Mouse (Mus musculus): Measurements from ENCODE around the gene Gfod1. TPM values are rescaled to one million over a fixed set of nuclear protein-coding genes. Genes with fewer than 3 reads are reported as not detected.

Gene Gfod1
- total RNA-seq, 2 experiments from 2014 or later: 108 to 112 TPM

DNA sequence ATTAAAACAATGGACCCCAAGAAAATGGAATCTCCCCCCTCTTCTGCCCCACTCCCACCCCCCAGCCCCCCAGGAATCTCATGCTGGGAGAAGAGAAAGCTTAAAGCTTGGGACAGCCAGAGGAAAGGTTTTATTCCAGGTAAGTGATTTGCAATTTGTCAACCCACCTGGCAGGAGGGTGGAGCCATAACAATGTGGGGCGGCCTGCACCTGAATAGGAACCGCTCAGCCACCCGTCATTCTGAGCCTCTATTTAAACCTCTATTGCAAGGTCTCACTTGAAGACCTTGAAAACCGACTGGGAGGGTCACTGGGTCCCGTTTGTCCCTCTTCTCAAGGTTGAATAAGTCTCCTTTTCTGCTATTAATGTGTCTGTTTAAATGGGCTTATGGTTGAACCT is 3.6 kb downstream of the Gfod1 start:
- DNase-seq (ENCODE audit: low spot score in 2 of 2): no peak

GRCm38 (mm10) chr13:43299171-43299570 is 4.8 kb downstream of the Gfod1 start:
- no peak for DNase-seq (ENCODE audit: low spot score in 2 of 2)

- DNase-seq (ENCODE audit: low spot score in 2 of 2): no peak
These were observed 6.4 kb downstream of the Gfod1 start for GRCm38 (mm10) chr13:43297526-43297925.

- DNase-seq (ENCODE audit: low spot score in 2 of 2): no peak
These were observed 7.7 kb downstream of the Gfod1 start for GRCm38 (mm10) chr13:43296140-43296805.

DNA sequence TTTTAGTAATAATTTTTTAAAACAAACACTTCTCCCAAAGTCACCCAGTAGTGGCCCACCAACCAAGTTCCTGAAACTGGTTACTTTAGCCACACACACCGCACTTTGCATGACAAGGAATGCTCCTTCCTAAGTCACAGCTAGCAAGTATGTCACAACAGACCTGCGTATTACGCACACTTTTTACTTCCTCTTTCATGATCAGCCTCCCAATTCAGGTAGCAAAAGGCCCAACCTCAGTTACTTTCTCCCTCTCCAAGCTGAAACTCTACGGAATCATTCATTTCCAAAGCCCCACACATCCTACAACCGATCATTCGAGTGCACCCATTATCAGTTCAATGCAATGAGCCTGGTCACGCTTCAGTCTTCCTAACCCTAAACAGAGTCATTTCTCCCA is 8.3 kb downstream of the Gfod1 start:
- DNase-seq (ENCODE audit: low spot score in 2 of 2): no peak

DNA sequence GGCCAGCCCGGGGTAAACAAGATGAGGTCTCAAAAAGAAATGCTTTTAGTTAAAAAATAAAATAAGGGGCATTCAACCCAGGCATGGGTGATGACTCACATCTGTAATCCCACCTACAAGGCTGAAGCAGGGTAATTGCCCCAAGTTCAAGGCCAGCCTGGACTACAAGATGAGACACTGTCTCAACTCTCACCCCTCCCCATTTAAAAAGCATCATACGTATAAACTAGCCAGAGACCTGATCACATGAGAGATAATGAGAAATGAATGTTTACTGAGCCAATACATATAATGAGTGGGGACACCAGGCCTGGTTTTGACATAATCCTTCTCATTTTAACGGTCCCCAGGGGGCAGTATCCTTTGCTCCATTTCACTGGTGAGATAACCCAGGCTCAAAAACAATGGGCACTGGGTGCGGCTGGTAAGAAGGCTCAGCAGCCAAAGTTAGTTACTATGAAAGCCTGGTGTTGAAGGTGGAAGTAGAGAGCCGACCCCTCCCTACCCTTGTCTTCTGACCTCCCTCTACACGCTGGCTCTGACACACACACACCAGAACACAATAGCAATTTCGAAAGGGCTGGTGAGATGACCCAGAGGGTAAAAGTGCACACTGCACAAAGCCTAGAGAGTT is 8.9 kb downstream of the Gfod1 start:
- DNase-seq (ENCODE audit: low spot score in 2 of 2): no peak

GRCm38 (mm10) chr13:43292892-43293291 is 11.1 kb downstream of the Gfod1 start:
- no peak for DNase-seq (ENCODE audit: low spot score in 2 of 2)

GRCm38 (mm10) chr13:43289076-43289475 is 14.9 kb downstream of the Gfod1 start:
- no peak for DNase-seq (ENCODE audit: low spot score in 2 of 2)

- DNase-seq (ENCODE audit: low spot score in 2 of 2): no peak
These were observed 15.5 kb downstream of the Gfod1 start for GRCm38 (mm10) chr13:43288444-43288843.

- DNase-seq (ENCODE audit: low spot score in 2 of 2): no peak
These were observed 15.9 kb downstream of the Gfod1 start for GRCm38 (mm10) chr13:43288026-43288425.

DNA sequence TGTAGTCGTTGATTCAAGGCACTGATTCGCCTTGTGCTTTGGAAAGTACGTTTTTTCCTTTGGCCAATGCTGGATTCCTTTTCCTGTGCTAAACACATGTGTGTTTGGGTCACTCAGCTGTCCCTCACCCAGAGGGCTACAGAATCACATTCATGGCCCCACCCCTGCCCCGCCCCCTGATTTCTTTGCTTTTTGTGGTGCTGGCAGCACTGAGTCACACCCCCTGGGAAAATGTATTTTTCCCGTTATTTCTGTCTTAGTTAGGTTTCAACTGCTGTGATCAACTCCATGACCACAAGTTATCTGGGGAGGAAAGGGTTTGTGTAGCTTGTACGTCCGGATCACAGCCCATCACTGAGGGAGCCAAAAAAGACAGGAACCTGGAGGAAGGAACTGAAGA is 17.1 kb downstream of the Gfod1 start:
- DNase-seq (ENCODE audit: low spot score in 2 of 2): no peak

GRCm38 (mm10) chr13:43284711-43285151 is 19.2 kb downstream of the Gfod1 start:
- DNase-seq (ENCODE audit: low spot score in 2 of 2): peak in 1 of 2 experiments; percentile 88

DNA sequence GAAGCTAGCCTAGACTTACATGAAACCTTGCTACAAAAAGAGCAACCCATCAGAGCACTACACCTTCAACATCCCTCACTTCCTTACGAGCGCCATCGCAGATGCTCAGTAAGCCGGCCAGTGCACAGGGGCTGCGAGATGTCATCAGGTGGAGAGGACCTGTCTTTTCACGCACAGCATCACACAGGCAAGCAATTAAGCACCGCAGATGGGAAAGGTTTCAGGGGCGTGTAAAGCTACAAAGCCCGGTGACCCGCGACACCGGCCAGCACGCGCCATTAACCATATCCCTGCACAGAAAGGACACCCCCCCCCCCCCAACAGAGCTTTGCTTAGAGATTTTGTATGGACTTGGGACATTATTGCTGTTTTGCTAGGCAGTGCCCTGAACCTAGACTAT is 30.1 kb downstream of the Gfod1 start:
- DNase-seq (ENCODE audit: low spot score in 2 of 2): no peak

GRCm38 (mm10) chr13:43272303-43273135 is 31.5 kb downstream of the Gfod1 start:
- DNase-seq (ENCODE audit: low spot score in 2 of 2): no peak

DNA sequence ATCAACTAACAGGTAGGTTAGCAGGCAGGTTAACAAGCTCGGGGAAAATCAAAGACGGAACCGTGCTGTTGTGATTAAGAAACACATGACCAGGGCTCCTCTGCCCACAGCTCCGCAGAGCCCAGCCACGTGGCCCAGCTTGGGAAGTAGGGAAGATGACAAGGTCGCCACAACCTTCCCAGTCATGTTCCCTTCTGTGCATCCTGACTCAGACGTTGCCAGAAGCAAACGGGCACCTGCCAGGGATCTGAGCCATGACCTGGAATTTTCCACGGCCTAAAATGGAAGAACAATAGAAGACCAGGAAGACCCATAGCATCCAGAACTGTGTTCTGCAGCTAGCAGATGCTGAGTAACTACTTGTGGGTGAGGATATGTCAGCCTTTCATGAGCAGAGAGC is 32.5 kb downstream of the Gfod1 start:
- DNase-seq (ENCODE audit: low spot score in 2 of 2): no peak

- no peak for DNase-seq (ENCODE audit: low spot score in 2 of 2)
These were observed 33.8 kb downstream of the Gfod1 start for GRCm38 (mm10) chr13:43270220-43270597.

DNA sequence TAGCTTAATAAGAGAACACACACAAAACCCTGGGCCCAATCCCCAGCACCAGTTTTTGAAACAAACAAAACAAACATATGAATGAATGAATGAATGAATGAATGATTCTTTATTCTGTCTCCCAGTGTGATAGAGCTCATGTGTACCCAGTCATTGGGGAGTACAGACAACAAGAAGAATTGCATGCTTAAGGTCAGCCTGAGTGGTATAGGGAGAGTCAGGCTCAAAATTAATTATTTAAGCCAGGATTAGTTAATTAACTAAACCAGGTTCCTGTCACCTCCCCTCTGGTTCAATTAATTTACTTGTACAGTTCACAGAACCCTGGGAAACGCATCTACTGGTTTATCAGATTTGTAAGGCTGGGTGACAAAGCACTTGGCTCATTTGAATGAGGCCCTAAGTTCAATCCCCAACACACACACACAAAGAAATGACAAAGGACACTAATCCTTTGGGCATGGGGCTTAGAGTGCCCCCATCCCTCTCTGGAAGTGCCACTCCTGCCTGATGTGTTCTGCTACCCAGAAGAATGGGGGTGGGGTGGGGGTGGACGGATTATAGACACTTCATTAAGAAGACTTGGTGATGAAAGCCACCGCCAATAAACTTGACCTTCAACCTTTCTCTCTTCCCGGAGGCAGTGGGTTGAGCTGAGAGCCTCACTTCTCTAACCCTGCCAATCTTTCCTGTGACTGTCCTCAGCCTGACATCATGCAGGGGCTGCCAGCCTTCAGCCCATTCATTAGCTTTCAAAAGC is 34.3 kb downstream of the Gfod1 start:
- no peak for DNase-seq (ENCODE audit: low spot score in 2 of 2)

- no peak for DNase-seq (ENCODE audit: low spot score in 2 of 2)
These were observed 35.2 kb downstream of the Gfod1 start for GRCm38 (mm10) chr13:43268539-43269327.

DNA sequence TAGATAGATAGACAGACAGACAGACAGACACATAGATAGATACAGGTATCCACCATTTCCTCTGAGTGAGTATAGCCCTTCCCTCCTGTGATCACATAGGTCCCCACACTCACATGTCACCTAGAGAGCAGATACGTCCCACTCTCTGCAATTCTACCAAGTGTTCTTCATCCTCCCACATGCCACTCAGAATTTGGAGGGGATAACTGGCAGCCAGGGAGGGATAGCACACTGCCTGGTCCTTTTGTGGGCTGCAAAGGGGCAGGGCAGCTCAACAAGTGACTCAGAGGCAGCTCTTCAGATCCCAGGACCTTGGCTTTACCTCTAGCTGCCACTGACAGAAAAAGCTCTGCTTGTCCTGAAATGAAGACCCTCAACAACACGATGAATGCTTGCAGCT is 36.1 kb downstream of the Gfod1 start:
- DNase-seq (ENCODE audit: low spot score in 2 of 2): no peak

GRCm38 (mm10) chr13:43267216-43267615 is 36.8 kb downstream of the Gfod1 start:
- DNase-seq (ENCODE audit: low spot score in 2 of 2): no peak

GRCm38 (mm10) chr13:43266333-43266732 is 37.6 kb downstream of the Gfod1 start:
- DNase-seq (ENCODE audit: low spot score in 2 of 2): no peak

Measured in layer of hippocampus, adult 18-20 months (tissue).